In the genomic region with DNA sequence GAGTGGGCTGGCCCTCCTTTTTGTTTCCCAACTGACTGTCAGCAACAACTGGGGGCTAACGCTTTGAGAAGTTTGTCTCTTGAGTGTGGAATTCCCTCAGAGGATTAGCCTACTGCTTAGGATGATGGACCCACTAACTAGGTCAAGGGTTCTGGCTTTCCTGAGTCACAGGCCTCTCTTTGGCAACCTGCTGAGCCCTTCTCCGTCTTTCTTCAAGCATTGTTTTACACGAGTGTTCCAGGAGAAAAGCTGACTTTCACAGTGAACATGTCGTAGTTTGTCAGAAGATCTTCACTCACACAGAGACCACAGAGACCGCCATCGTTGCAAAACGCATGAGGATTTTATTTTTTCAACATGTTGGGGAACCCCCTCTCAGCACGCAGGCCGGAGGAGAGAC, we compare ENCODE assay signal across 16 mouse cellular contexts. TPM values are rescaled to one million over a fixed set of nuclear protein-coding genes. Genes with fewer than 3 reads are reported as not detected.
"Had no signal": no experiment of that assay in that cellular context is flagged by ENCODE, and none has a peak within 500 bp of the region (broad histone marks: within the 10 kb centered on the region; RNA-seq: fewer than 3 reads in every experiment).

No protein-coding gene starts in this region.

- H3K27me3 ChIP-seq: limb, embryonic 15.5 days; liver, embryonic 12.5 days; midbrain, embryonic 15.5 days; neural tube, embryonic 12.5 days had no signal

- H3K4me1 ChIP-seq: limb, embryonic 15.5 days; liver, embryonic 12.5 days; midbrain, embryonic 15.5 days; neural tube, embryonic 12.5 days had no signal

- H3K4me3 ChIP-seq: left cerebral cortex, adult 2 months; limb, embryonic 15.5 days; liver, embryonic 12.5 days; midbrain, embryonic 15.5 days; neural tube, embryonic 12.5 days had no signal

- H3K9me3 ChIP-seq: limb, embryonic 15.5 days; liver, embryonic 12.5 days; midbrain, embryonic 15.5 days; neural tube, embryonic 12.5 days had no signal

- H3K9ac ChIP-seq: limb, embryonic 15.5 days; liver, embryonic 12.5 days; lung, embryonic 14.5 days; midbrain, embryonic 15.5 days; neural tube, embryonic 12.5 days had no signal

- DNase-seq: kidney, postnatal 4 days; lung, embryonic 14.5 days; lung, postnatal 10 days; right cerebral cortex, postnatal 4 days; spleen, adult 18-20 months; thymus, adult 18-20 months; thymus, postnatal 25 days had no signal

- H3K36me3 ChIP-seq: limb, embryonic 15.5 days; liver, embryonic 12.5 days; midbrain, embryonic 15.5 days; neural tube, embryonic 12.5 days had no signal

- H3K27ac ChIP-seq: kidney, postnatal 0 days; left cerebral cortex, adult 2 months; limb, embryonic 15.5 days; liver, embryonic 12.5 days; midbrain, embryonic 15.5 days; neural tube, embryonic 12.5 days had no signal

RNA-seq across cellular contexts. Expression of a gene that starts 12.0 kb away (rescaled TPM):
- total RNA-seq: megakaryocyte, adult 5-6 weeks; monocyte, adult 5-6 weeks; neutrophil, adult 5-6 weeks had no signal
